Mouse (Mus musculus): ENCODE measurements around the gene Pafah1b3. TPM values are rescaled to one million over a fixed set of nuclear protein-coding genes. Genes with fewer than 3 reads are reported as not detected.

Pafah1b3 gene
- polyA plus RNA-seq, 1 experiment: 37.1 TPM

DNA sequence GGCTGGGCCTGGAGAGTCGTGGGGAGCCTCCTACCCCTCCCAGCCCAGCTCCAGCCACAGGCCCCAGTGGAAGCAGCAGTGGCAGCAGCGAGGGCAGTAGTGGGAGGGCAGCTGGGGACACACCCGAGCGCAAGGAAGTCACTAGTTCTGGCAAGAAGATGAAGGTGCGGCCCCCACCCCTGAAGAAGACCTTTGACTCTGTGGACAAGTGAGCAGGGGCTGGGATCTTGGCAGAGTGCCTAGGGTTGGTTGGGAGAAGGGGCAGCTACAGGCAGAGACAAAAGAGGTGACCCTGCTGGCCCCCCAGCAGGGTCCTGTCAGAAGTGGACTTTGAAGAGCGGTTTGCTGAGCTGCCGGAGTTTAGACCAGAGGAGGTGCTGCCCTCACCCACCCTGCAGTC, 5.7 kb downstream of the Pafah1b3 start:
- H3K36me3 ChIP-seq (ENCODE audit: control insufficient read depth, insufficient read depth, low read length): peaks cover under 1% of the 10 kb centered on the region

DNA sequence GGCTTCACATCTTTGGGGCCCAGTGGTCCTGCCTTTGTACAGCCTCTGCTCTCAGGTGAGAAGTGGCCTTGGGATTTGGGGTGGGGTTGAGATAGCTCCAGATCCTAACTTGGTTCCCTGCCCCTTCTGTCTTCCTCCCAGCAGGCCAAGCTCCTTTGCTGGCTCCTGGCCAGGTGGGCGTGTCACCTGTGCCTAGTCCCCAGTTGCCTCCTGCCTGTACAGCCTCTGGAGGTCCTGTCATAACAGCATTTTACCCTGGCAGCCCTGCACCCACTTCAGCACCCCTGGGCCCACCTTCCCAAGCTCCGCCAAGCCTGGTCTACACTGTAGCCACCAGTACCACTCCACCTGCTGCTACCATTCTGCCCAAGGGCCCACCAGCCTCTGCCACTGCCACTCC, 6.9 kb downstream of the Pafah1b3 start:
- H3K4me1 ChIP-seq (ENCODE audit: control insufficient read depth, insufficient read depth, low read length): no peaks in the 10 kb centered on the region
- H3K27ac ChIP-seq (ENCODE audit: control insufficient read depth, insufficient read depth, low read depth, low read length): no peak overlapping the region
- no peak overlapping the region for H3K4me3 ChIP-seq (ENCODE audit: control insufficient read depth, low read depth, low read length)
- no peaks in the 10 kb centered on the region for H3K27me3 ChIP-seq (ENCODE audit: control insufficient read depth, insufficient read depth, low read length)
- no peak for TF ChIP-seq CTCF (IDR thresholded peaks at IDR 0.05; ENCODE audit: control insufficient read depth, insufficient read depth, insufficient replicate concordance, low read depth, low read length)
- no peak for TF ChIP-seq POLR2A (IDR thresholded peaks at IDR 0.05; ENCODE audit: control insufficient read depth, low read depth, low read length)
- peaks cover 3% of the 10 kb centered on the region for H3K36me3 ChIP-seq (ENCODE audit: control insufficient read depth, insufficient read depth, low read length)

More for the DNA sequence above, 5.7 kb downstream of the Pafah1b3 start:
- TF ChIP-seq CTCF (IDR thresholded peaks at IDR 0.05; ENCODE audit: control insufficient read depth, insufficient read depth, insufficient replicate concordance, low read depth, low read length) (no peak), POLR2A (IDR thresholded peaks at IDR 0.05; ENCODE audit: control insufficient read depth, low read depth, low read length) (no peak)
- H3K27ac ChIP-seq (ENCODE audit: control insufficient read depth, insufficient read depth, low read depth, low read length): no peak overlapping the region
- peaks cover 4% of the 10 kb centered on the region for H3K4me1 ChIP-seq (ENCODE audit: control insufficient read depth, insufficient read depth, low read length)
- no peak overlapping the region for H3K4me3 ChIP-seq (ENCODE audit: control insufficient read depth, low read depth, low read length)
- H3K27me3 ChIP-seq (ENCODE audit: control insufficient read depth, insufficient read depth, low read length): no peaks in the 10 kb centered on the region

DNA sequence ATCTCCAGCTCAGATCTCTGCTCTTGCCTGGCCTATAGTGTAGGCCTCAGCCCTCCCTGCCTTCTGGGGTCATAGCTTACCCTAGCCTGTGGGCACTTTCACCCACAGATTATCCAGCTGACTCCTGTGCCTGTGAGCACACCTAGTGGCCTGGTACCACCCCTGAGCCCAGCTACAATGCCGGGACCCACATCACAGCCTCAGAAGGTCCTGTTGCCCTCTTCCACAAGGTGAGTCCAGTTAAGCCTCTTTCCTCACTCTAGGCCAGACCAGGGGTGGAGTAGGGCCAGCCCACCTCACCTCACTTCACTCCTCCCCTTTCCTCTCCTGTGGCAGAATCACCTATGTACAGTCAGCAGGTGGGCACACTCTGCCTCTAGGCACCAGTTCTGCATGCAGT, 7.3 kb downstream of the Pafah1b3 start:
- no peaks in the 10 kb centered on the region for H3K27me3 ChIP-seq (ENCODE audit: control insufficient read depth, insufficient read depth, low read length)
- no peak for TF ChIP-seq CTCF (IDR thresholded peaks at IDR 0.05; ENCODE audit: control insufficient read depth, insufficient read depth, insufficient replicate concordance, low read depth, low read length)
- no peak for TF ChIP-seq POLR2A (IDR thresholded peaks at IDR 0.05; ENCODE audit: control insufficient read depth, low read depth, low read length)
- no peaks in the 10 kb centered on the region for H3K4me1 ChIP-seq (ENCODE audit: control insufficient read depth, insufficient read depth, low read length)
- H3K4me3 ChIP-seq (ENCODE audit: control insufficient read depth, low read depth, low read length): no peak overlapping the region
- H3K36me3 ChIP-seq (ENCODE audit: control insufficient read depth, insufficient read depth, low read length): peaks cover 3% of the 10 kb centered on the region
- H3K27ac ChIP-seq (ENCODE audit: control insufficient read depth, insufficient read depth, low read depth, low read length): no peak overlapping the region

DNA sequence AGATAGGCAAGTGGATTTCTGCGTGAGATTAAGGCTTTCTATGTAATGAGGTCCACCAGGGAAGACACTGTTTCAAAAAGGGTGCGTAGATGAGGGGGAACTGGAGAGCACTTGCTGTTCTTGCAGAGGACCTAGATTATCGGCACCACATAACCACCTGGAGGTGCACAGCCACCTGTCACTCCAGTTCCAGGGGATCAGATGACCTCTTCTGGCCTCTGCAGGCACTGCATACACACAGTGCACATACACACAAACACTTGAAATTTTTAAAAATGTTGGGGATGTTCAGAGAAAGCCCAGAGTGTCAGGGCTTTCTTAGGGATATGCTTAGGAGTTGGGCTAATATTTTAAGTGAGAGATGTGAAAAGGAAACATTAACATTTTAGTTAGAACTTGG, 7.9 kb downstream of the Pafah1b3 start:
- no peak overlapping the region for H3K4me3 ChIP-seq (ENCODE audit: control insufficient read depth, low read depth, low read length)
- no peak overlapping the region for H3K27ac ChIP-seq (ENCODE audit: control insufficient read depth, insufficient read depth, low read depth, low read length)
- H3K27me3 ChIP-seq (ENCODE audit: control insufficient read depth, insufficient read depth, low read length): no peaks in the 10 kb centered on the region
- H3K36me3 ChIP-seq (ENCODE audit: control insufficient read depth, insufficient read depth, low read length): peaks cover 3% of the 10 kb centered on the region
- TF ChIP-seq CTCF (IDR thresholded peaks at IDR 0.05; ENCODE audit: control insufficient read depth, insufficient read depth, insufficient replicate concordance, low read depth, low read length) (no peak), POLR2A (IDR thresholded peaks at IDR 0.05; ENCODE audit: control insufficient read depth, low read depth, low read length) (no peak)
- H3K4me1 ChIP-seq (ENCODE audit: control insufficient read depth, insufficient read depth, low read length): no peaks in the 10 kb centered on the region

DNA sequence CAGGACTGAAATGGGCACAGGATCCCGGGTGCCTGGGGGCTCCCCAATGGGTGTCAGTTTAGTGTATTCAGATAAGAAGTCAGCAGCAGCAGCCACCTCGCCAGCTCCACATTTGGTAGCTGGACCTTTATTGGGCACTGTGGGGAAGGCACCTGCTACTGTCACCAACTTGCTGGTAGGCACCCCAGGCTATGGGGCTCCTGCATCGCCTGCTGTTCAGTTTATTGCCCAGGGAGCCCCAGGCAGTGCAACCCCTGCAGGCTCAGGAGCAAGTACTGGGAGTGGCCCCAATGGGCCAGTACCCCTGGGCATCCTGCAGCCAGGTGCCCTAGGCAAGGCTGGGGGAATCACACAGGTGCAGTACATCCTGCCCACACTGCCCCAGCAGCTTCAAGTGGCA, 9.1 kb downstream of the Pafah1b3 start:
- no peak for TF ChIP-seq POLR2A (IDR thresholded peaks at IDR 0.05; ENCODE audit: control insufficient read depth, low read depth, low read length)
- TF ChIP-seq CTCF (IDR thresholded peaks at IDR 0.05; ENCODE audit: control insufficient read depth, insufficient read depth, insufficient replicate concordance, low read depth, low read length): no peak
- H3K4me1 ChIP-seq (ENCODE audit: control insufficient read depth, insufficient read depth, low read length): peaks cover 3% of the 10 kb centered on the region
- H3K27ac ChIP-seq (ENCODE audit: control insufficient read depth, insufficient read depth, low read depth, low read length): no peak overlapping the region
- no peaks in the 10 kb centered on the region for H3K27me3 ChIP-seq (ENCODE audit: control insufficient read depth, insufficient read depth, low read length)
- peaks cover 5% of the 10 kb centered on the region for H3K36me3 ChIP-seq (ENCODE audit: control insufficient read depth, insufficient read depth, low read length)
- H3K4me3 ChIP-seq (ENCODE audit: control insufficient read depth, low read depth, low read length): no peak overlapping the region

DNA sequence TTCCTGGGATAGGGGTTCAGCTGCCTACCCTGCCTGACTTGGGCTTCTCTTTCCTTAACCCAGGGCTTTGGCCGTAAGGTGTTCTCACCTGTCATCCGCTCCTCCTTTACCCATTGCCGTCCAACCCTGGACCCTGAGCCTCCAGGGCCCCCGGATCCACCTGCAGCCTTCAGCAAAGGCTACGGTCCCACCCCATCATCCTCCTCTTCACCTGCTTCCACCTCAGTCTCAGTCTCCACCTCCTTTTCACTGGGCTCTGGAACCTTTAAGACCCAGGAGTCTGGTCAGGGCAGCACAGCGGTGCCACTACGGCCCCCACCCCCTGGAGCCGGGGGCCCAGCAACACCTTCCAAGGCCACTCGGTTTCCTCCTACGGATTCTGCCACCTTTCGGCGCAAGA, 9.8 kb downstream of the Pafah1b3 start:
- H3K36me3 ChIP-seq (ENCODE audit: control insufficient read depth, insufficient read depth, low read length): peaks cover 5% of the 10 kb centered on the region
- no peaks in the 10 kb centered on the region for H3K27me3 ChIP-seq (ENCODE audit: control insufficient read depth, insufficient read depth, low read length)
- no peak overlapping the region for H3K27ac ChIP-seq (ENCODE audit: control insufficient read depth, insufficient read depth, low read depth, low read length)
- H3K4me1 ChIP-seq (ENCODE audit: control insufficient read depth, insufficient read depth, low read length): peaks cover 10% of the 10 kb centered on the region
- H3K4me3 ChIP-seq (ENCODE audit: control insufficient read depth, low read depth, low read length): no peak overlapping the region
- TF ChIP-seq POLR2A (IDR thresholded peaks at IDR 0.05; ENCODE audit: control insufficient read depth, low read depth, low read length): no peak
- no peak for TF ChIP-seq CTCF (IDR thresholded peaks at IDR 0.05; ENCODE audit: control insufficient read depth, insufficient read depth, insufficient replicate concordance, low read depth, low read length)

- no peak overlapping the region for H3K27ac ChIP-seq (ENCODE audit: control insufficient read depth, insufficient read depth, low read depth, low read length)
- H3K27me3 ChIP-seq (ENCODE audit: control insufficient read depth, insufficient read depth, low read length): no peaks in the 10 kb centered on the region
- TF ChIP-seq POLR2A (IDR thresholded peaks at IDR 0.05; ENCODE audit: control insufficient read depth, low read depth, low read length) (no peak), CTCF (IDR thresholded peaks at IDR 0.05; ENCODE audit: control insufficient read depth, insufficient read depth, insufficient replicate concordance, low read depth, low read length) (peak; percentile 19; the same call in 1 of the 2 replicates)
- H3K4me3 ChIP-seq (ENCODE audit: control insufficient read depth, low read depth, low read length): no peak overlapping the region
- peaks cover 5% of the 10 kb centered on the region for H3K36me3 ChIP-seq (ENCODE audit: control insufficient read depth, insufficient read depth, low read length)
- H3K4me1 ChIP-seq (ENCODE audit: control insufficient read depth, insufficient read depth, low read length): peaks cover 14% of the 10 kb centered on the region
These were observed 10.8 kb downstream of the Pafah1b3 start for GRCm38 (mm10) chr7:25286989-25287388.

Data from testis, adult 2 months (tissue).